Mouse (Mus musculus) adrenal gland, postnatal 10 days (tissue): ENCODE measurements around the gene Pfkm. TPM values are rescaled to one million over a fixed set of nuclear protein-coding genes. Genes with fewer than 3 reads are reported as not detected.
A peak's percentile ranks its signal among the peaks of the same experiment; 100 is the strongest.

Source experiments
- DNase-seq: peaks from one replicate; pipeline ENCODE4 v3.0.0; 2021; ENCODE audit warnings: mixed read lengths
- total RNA-seq, 2 experiments: library from RNA; stranded (reverse); gene quantifications; 2 replicates each; pipeline ENCODE4 v1.2.3; 2021

The Pfkm gene
- total RNA-seq, 2 experiments from 2014 or later = 77.0 to 168 TPM

DNA sequence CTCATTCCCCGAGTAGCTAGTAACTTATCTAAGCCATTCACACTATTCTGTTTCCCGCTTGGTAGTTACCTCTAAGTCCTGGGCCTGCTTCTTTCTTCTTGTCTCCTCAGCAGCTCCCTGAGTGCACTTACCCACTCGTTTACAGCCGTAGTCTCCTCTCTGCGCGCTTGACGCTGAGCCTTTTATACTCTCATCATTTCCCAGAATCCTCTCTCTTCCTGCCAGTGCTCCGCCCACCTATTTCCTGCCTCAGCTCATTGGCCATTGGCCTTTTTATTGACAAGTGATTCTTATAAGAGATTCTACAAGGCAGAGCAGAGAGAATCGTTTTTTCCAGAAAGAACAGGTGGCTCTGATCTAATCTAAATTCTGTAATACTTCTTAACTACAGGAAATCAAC is 6.1 kb downstream of the Pfkm start:
- DNase-seq = no peak

GRCm38 (mm10) chr15:98102401-98102800 is 10.0 kb downstream of the Pfkm start:
- no peak for DNase-seq

GRCm38 (mm10) chr15:98106506-98106905 is 14.1 kb downstream of the Pfkm start:
- no peak for DNase-seq

- no peak for DNase-seq
Observed at GRCm38 (mm10) chr15:98107230-98107629, 14.8 kb downstream of the Pfkm start.

DNA sequence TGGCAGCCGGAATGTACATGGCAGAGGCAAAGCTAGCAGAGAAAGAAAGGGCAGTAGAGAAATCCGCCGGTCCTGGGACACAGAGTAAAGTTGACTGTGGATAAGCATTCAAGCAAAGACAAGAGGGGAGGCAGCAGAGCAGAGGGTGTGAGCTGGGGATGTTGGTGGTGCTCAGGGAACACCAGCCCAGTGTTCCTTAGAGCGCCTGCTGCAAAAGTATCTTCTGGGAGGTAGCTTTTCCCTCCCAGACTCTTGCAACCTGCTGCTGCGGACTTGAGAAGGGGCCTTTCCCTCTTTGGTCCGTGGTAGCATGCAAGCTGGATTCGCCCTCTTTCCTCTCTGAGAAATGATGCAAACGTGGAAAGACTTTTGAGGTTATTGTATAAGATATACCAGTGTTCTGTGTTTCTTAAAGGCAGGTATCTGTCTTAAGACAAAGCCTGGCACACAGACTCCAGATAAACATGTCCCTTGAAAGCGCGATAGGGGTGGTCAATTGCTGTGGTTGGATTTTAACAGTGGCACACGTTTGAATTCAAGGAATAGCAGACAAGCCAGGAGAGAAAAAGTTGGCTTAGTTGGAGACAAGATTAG is 15.4 kb downstream of the Pfkm start:
- no peak for DNase-seq

DNA sequence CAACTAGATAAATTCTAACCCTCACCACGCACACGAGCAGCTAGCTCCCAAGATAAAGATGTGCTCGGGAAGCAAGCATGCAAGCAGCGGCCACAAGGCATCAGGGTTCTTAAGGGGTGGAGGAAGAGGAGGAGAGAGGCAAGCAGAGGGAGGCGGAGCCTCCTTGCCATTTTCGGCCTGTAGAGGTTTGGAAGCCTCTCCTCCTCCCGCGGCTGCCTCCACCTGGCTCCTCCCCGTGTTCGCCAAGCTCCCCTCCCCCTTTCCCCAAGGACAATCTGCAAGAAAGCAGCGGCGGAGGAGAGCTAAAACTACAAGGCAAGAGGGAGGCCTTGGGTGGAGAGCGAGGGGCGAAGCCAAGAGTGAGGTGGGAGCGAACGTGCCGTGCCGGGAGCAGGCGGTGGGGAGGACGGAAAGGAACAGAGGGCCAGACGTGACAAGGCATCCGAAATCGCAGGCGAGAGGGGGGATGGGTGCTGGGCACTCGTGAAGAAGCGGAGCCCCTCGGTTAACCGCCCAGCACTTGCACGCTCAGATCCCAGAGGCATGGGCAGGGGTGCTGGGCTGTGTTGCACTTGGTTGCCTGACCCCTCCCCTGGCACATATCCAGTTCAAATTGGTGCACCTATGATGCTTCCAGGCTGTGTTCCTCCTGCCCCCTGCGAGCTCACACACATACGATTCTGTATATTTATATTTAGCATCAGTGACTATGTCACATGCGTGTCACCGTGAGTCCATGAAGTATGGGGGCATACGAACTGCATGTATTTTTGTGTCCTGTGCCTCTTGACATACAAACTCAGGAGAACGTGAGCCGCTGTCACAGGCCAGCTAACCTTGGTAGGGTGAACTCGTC is 16.1 kb downstream of the Pfkm start:
- peak; percentile 88 for DNase-seq

GRCm38 (mm10) chr15:98111791-98112190 is 19.4 kb downstream of the Pfkm start:
- DNase-seq = no peak

DNA sequence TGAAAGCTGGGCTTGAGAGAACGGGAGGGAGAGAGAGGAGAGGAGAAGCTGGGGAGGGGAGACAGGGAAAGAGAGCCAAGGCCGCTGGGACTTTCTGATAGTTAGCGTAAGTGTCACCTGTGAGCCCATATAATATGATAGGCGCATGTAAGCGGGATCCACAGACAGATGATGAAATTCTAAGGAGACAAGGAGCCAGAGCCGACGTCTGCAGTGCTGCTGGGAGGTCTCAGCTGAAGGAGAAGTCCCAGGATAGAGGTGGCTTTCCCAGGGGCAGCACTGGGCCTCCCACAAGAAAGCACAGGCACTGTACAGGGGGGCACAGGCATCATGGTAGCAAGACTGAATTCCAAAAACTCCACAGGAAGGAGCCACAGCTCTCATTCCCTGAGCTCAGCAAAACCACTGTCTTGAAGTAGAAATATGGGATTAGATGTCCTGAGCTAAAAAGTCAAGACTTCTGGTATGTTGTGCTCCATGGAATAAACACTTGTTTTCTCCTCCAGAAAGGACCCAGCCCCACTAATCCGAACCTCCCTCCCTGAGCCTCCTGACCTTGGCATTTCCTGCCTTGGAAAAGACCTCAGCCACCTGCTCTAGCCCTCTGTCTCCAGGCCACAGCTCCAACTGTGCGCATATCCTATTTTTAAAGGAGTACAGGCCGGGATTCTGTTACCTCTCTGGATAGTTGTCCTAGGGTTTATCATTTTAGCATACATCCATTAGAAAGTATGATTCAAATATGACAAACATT is 21.9 kb downstream of the Pfkm start:
- DNase-seq = no peak

DNA sequence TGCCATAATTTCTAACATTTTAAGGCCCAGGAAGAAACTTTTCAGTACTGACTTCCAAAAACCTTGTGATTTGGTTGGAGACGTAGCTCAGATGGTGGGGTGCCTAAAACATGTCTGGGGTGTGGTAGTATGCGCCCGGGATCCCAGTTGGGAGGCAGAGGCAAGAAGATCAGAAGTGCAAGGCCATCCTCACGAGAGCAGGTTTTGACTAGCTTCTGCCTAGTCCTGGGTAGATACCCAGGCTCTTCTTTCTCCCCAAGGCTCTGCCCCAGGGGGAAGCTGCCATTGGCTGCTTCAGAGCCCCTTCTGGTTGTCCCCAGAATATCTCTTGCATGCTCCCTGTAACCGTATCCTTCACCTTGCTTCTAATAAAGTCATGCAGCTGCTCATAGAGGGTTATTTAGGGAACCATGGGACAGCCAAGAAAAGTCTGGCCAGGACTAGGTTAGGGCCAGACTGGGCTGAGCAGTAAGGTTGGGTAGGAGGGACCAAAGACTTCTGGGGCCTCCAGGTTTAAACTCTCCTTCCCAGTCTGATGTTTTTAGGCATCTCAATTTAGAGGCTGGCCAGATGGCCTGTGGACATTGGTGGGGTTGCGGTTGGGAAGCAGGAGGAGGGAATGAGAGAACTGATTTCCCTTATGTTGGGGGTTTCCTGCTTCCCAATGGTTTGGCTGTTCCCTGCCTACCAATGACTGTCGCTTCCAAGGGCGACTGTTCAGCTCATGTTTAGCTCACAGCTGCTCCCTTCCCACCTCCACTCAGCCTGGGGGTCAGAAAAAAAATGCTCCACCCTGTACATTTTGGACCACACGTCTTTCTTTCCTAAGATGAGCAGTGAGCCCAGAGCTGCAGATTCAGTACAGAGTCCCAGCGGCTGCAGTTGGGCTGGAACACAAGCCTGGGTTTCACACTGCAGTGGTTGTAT is 22.7 kb downstream of the Pfkm start:
- no peak for DNase-seq

- no peak for DNase-seq
Observed at GRCm38 (mm10) chr15:98115779-98116163, 23.4 kb downstream of the Pfkm start.

GRCm38 (mm10) chr15:98116287-98116686 is 23.9 kb downstream of the Pfkm start:
- no peak for DNase-seq

GRCm38 (mm10) chr15:98119363-98119762 is 27.0 kb downstream of the Pfkm start:
- DNase-seq = no peak

DNA sequence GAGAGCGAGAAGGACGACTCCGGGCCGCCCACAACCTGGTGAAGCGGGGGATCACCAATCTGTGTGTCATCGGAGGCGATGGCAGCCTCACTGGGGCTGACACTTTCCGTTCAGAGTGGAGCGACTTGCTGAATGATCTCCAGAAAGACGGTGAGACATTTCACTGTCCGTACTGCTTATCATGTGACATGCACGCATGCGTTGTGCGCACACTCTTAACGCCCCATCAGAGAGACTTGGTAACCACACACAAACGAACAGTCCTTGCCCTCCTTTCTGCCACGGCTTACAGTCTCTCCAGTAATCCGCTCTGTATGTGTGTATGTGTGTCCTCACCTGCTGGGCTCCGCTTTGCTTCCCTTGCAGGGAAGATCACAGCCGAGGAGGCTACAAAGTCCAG is 28.4 kb downstream of the Pfkm start:
- DNase-seq = no peak

DNA sequence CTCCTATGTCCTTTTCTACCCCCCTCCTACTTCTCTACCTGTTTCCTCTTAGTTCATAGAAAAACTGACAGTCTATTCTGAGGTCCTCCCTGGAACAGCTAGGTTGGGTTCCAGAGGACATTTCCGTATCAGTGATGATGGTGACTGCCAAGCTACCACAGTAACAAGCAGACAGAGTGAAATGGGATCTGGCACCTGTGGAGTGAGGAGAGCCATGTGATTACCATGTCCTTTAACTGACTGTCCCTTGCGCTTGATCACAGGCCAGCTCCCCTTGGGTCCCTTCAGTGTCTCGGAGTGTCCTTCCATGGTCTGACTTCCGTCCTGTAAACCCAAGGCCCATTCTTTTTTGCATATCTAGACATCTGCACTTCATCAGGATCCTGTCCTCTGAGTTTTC is 38.6 kb downstream of the Pfkm start:
- DNase-seq = no peak

- no peak for DNase-seq
Observed at GRCm38 (mm10) chr15:98131451-98131850, 39.1 kb downstream of the Pfkm start.

DNA sequence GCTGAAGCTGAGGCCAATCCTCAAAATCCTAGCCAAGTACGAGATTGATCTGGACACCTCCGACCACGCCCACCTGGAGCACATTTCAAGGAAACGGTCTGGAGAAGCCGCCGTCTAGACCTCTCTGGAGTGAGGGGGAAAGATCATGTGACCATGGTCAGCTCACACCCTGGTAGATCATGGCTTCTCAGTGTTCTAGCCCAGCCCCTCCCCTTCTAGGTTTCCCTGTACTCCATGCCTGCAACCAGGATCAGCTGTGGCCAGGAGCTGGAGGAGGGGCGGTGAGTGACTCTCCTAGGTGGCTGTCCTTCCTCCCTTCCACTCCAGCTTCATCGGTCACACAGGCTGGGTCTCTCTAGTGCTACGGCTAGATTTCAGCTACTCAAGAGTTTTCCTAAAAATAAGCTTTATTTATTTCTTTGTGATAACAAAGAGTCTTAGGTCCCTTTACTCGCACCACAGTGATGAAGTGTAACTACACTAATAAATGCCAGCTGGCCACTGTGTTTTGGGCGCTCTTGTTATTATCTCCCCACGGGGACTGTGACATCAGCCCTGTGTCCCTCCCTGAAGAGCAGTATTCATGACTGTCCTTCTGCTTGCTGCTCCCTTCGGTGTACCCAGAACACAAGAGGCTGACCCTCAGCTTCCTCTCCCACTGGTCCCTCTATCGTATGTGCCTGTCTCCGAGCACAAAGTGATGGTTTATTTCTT is 39.7 kb downstream of the Pfkm start:
- DNase-seq = no peak

DNA sequence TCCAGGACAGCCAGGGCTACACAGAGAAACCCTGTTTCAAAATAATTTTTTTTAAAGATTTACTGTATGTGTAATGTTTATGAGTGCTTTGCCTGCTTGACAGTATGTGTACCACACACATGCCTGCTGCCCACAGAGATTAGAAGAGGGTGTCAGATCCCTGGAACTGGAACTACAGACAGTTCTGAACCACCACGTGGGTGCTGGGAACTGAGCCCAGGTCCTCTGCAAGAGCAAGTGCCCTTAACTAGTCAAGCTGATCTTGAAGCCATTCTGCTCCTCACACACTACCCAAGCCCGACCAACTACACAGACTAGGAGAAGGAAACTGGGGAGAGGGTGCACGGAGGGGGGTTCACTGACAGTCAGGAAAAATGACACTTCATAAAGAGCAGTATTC is 41.1 kb downstream of the Pfkm start:
- DNase-seq = no peak

- no peak for DNase-seq
Observed at GRCm38 (mm10) chr15:98134034-98134433, 41.6 kb downstream of the Pfkm start.

- DNase-seq = no peak
Observed at GRCm38 (mm10) chr15:98134666-98135065, 42.3 kb downstream of the Pfkm start.

- DNase-seq = no peak
Observed at GRCm38 (mm10) chr15:98135671-98136070, 43.3 kb downstream of the Pfkm start.

- no peak for DNase-seq
Observed at GRCm38 (mm10) chr15:98136871-98137270, 44.5 kb downstream of the Pfkm start.
